Mouse (Mus musculus): ENCODE results near the gene Mtmr6. TPM values are rescaled to one million over a fixed set of nuclear protein-coding genes. Genes with fewer than 3 reads are reported as not detected.

Gene Mtmr6
- total RNA-seq, 2 experiments from 2014 or later, result 30.6 to 31.0 TPM

Small RNA genes within 50 kb of the gene (microRNA-seq; reads per million reads assigned to microRNA genes)
- 0 reads per million in 2 experiments for gene Mir719

Other genes starting within 250 kb of the Mtmr6 start
- gene Atp8a2, start 68.0 kb upstream of the Mtmr6 start, total RNA-seq (2021), result 1 to 10 TPM in 1 of 2 experiments, under 1 TPM in 1; 0.93 to 1.8 TPM
- gene Nupl1, start 13.8 kb upstream of the Mtmr6 start, total RNA-seq (2021), result under 1 TPM in 1 of 2 experiments, not detected in 1; 0.25 TPM
- gene Gm49336, start 13.7 kb upstream of the Mtmr6 start, total RNA-seq (2021), result 10 to 100 TPM; 27.7 to 30.0 TPM
- gene Amer2, start 108.0 kb downstream of the Mtmr6 start, total RNA-seq (2021), result under 1 TPM; 0.11 to 0.16 TPM

Data from gastrocnemius, postnatal 14 days (tissue).